Mouse (Mus musculus) forebrain, embryonic 12.5 days (tissue): ENCODE data around the gene Mtr. TPM values are rescaled to one million over a fixed set of nuclear protein-coding genes. Genes with fewer than 3 reads are reported as not detected.
A peak's percentile ranks its signal among the peaks of the same experiment; 100 is the strongest.

Source experiments
- ATAC-seq: fragments of 200-750 bp; cut with Nextera tagmentation; 2 replicates; pipeline ENCODE4 v1.8.0; 2017; ENCODE audit warnings: moderate TSS enrichment; ENCODE audit not compliant: low FRiP score
- H3K27ac ChIP-seq: fragments of 300-500 bp; sonication (generic); 2 replicates; pipeline ENCODE4 v1.5.1; 2016; ENCODE audit warnings: mild to moderate bottlenecking
- H3K27me3 ChIP-seq: fragments of 300-500 bp; sonication (generic); 2 replicates; pipeline ENCODE4 v1.6.1; 2016; ENCODE audit warnings: mild to moderate bottlenecking
- H3K36me3 ChIP-seq: fragments of 300-500 bp; sonication (generic); replicated peaks from 2 replicates; pipeline ENCODE4 v1.6.1; 2016; ENCODE audit warnings: mild to moderate bottlenecking
- H3K4me1 ChIP-seq: fragments of 300-500 bp; sonication (generic); 2 replicates; pipeline ENCODE4 v1.6.1; 2016
- H3K4me2 ChIP-seq: fragments of 300-500 bp; sonication (generic); 2 replicates; pipeline ENCODE4 v1.6.1; 2016; ENCODE audit warnings: mild to moderate bottlenecking, moderate library complexity
- H3K4me3 ChIP-seq: fragments of 300-500 bp; sonication (generic); replicated peaks from 2 replicates; pipeline ENCODE4 v1.5.1; 2016; ENCODE audit warnings: mild to moderate bottlenecking
- H3K9ac ChIP-seq: fragments of 300-500 bp; sonication (generic); 2 replicates; pipeline ENCODE4 v1.6.1; 2016; ENCODE audit warnings: mild to moderate bottlenecking
- H3K9me3 ChIP-seq: fragments of 300-500 bp; sonication (generic); 2 replicates; pipeline ENCODE4 v1.6.1; 2016
- WGBS: fragments of 180-500 bp; shearing (Covaris S2); methylation state at CpG from one replicate; pipeline ENCODE4 v1.1.7; 2016; 5-methylcytosine and 5-hydroxymethylcytosine counted together
- polyA plus RNA-seq: library from polyadenylated mRNA; unstranded; fragments of >200 nt; fragmentation: Nextera tagmentation; extraction: Ambion mirVana; gene quantifications from 2 replicates; pipeline ENCODE4 v1.2.1, GENCODE M21; 2016

The Mtr gene
- polyA plus RNA-seq, 1 experiment from 2014 or later, result 11.6 TPM

- no peak overlapping the region for H3K9ac ChIP-seq
- no peaks in the 10 kb centered on the region for H3K36me3 ChIP-seq
- ATAC-seq, result no peak
- no peaks in the 10 kb centered on the region for H3K9me3 ChIP-seq
- no peaks in the 10 kb centered on the region for H3K4me1 ChIP-seq
- H3K4me2 ChIP-seq, result no peak overlapping the region
- no peak overlapping the region for H3K27ac ChIP-seq
- H3K4me3 ChIP-seq, result no peak overlapping the region
- WGBS, result 83% methylated on average over 3 of the region's 3 CpGs
- H3K27me3 ChIP-seq, result no peaks in the 10 kb centered on the region
These were observed 10.1 kb upstream of the Mtr start for GRCm38 (mm10) chr13:12267971-12268370.

GRCm38 (mm10) chr13:12267097-12267496 is 9.2 kb upstream of the Mtr start:
- no peak for ATAC-seq
- H3K4me2 ChIP-seq, result no peak overlapping the region
- no peaks in the 10 kb centered on the region for H3K27me3 ChIP-seq
- no peak overlapping the region for H3K27ac ChIP-seq
- H3K9me3 ChIP-seq, result no peaks in the 10 kb centered on the region
- 58% methylated on average over 3 of the region's 3 CpGs for WGBS
- no peak overlapping the region for H3K4me3 ChIP-seq
- no peaks in the 10 kb centered on the region for H3K4me1 ChIP-seq
- H3K9ac ChIP-seq, result no peak overlapping the region
- no peaks in the 10 kb centered on the region for H3K36me3 ChIP-seq

- Histone ChIP-seq H3K4me2 (no peak overlapping the region), H3K9ac (no peak overlapping the region), H3K4me1 (no peaks in the 10 kb centered on the region), H3K27ac (no peak overlapping the region), H3K4me3 (no peak overlapping the region), H3K36me3 (no peaks in the 10 kb centered on the region), H3K27me3 (no peaks in the 10 kb centered on the region), H3K9me3 (peaks cover 13% of the 10 kb centered on the region; the same call in 1 of the 2 replicates)
- ATAC-seq, result no peak
- 80% methylated on average over 6 of the region's 6 CpGs for WGBS
These were observed 6.1 kb upstream of the Mtr start for GRCm38 (mm10) chr13:12263996-12264395.

- H3K36me3 ChIP-seq, result no peaks in the 10 kb centered on the region
- H3K27ac ChIP-seq, result no peak overlapping the region
- H3K4me2 ChIP-seq, result no peak overlapping the region
- H3K4me1 ChIP-seq, result peaks cover 9% of the 10 kb centered on the region
- H3K27me3 ChIP-seq, result no peaks in the 10 kb centered on the region
- ATAC-seq, result no peak
- H3K4me3 ChIP-seq, result no peak overlapping the region
- H3K9ac ChIP-seq, result no peak overlapping the region
- peaks cover 13% of the 10 kb centered on the region; the same call in 1 of the 2 replicates for H3K9me3 ChIP-seq
These were observed 3.6 kb upstream of the Mtr start for GRCm38 (mm10) chr13:12261505-12261904.

GRCm38 (mm10) chr13:12256871-12257390 is 982 bp downstream of the Mtr start:
- 6% methylated on average over 10 of the region's 10 CpGs for WGBS
- Histone ChIP-seq H3K9me3 (peaks cover 13% of the 10 kb centered on the region; the same call in 1 of the 2 replicates), H3K9ac (peak overlapping the region; percentile 72), H3K36me3 (0 out of 2 replicates have a peak, but pooled peaks cover 5% of the 10 kb centered on the region), H3K4me3 (peak overlapping the region; percentile 76), H3K27me3 (no peaks in the 10 kb centered on the region), H3K4me2 (peak overlapping the region; percentile 63), H3K27ac (no peak overlapping the region), H3K4me1 (peaks cover 16% of the 10 kb centered on the region)
- no peak; the same call in 1 of the 2 replicates for ATAC-seq

- H3K4me2 ChIP-seq, result peak overlapping the region; percentile 63
- H3K27ac ChIP-seq, result no peak overlapping the region
- H3K27me3 ChIP-seq, result no peaks in the 10 kb centered on the region
- 75% methylated on average over 3 of the region's 3 CpGs for WGBS
- ATAC-seq, result no peak
- peak overlapping the region; percentile 76 for H3K4me3 ChIP-seq
- 0 out of 2 replicates have a peak, but pooled peaks cover 5% of the 10 kb centered on the region for H3K36me3 ChIP-seq
- peak overlapping the region; percentile 17; the same call in 1 of the 2 replicates for H3K9ac ChIP-seq
- H3K9me3 ChIP-seq, result peaks cover 8% of the 10 kb centered on the region; the same call in 1 of the 2 replicates
- peaks cover 16% of the 10 kb centered on the region for H3K4me1 ChIP-seq
These were observed 1.8 kb downstream of the Mtr start for GRCm38 (mm10) chr13:12255911-12256705.

GRCm38 (mm10) chr13:12250496-12250895 is 7.4 kb downstream of the Mtr start:
- no peak overlapping the region for H3K27ac ChIP-seq
- peaks cover 44% of the 10 kb centered on the region for H3K36me3 ChIP-seq
- no peak overlapping the region for H3K4me2 ChIP-seq
- H3K9ac ChIP-seq, result no peak overlapping the region
- 92% methylated on average over 3 of the region's 3 CpGs for WGBS
- H3K9me3 ChIP-seq, result no peaks in the 10 kb centered on the region
- ATAC-seq, result no peak
- H3K4me3 ChIP-seq, result no peak overlapping the region
- no peaks in the 10 kb centered on the region for H3K4me1 ChIP-seq
- no peaks in the 10 kb centered on the region for H3K27me3 ChIP-seq

GRCm38 (mm10) chr13:12249195-12249898 is 8.6 kb downstream of the Mtr start:
- Histone ChIP-seq H3K27me3 (no peaks in the 10 kb centered on the region), H3K4me2 (no peak overlapping the region), H3K27ac (no peak overlapping the region), H3K36me3 (peaks cover 49% of the 10 kb centered on the region), H3K9ac (no peak overlapping the region), H3K4me1 (no peaks in the 10 kb centered on the region), H3K9me3 (no peaks in the 10 kb centered on the region), H3K4me3 (no peak overlapping the region)
- no peak for ATAC-seq
- WGBS, result 98% methylated on average over 8 of the region's 8 CpGs

- H3K9ac ChIP-seq, result no peak overlapping the region
- H3K36me3 ChIP-seq, result peaks cover 65% of the 10 kb centered on the region
- 94% methylated on average over 2 of the region's 2 CpGs for WGBS
- no peak overlapping the region for H3K27ac ChIP-seq
- H3K9me3 ChIP-seq, result no peaks in the 10 kb centered on the region
- no peaks in the 10 kb centered on the region for H3K4me1 ChIP-seq
- no peak overlapping the region for H3K4me3 ChIP-seq
- H3K27me3 ChIP-seq, result no peaks in the 10 kb centered on the region
- ATAC-seq, result no peak
- H3K4me2 ChIP-seq, result no peak overlapping the region
These were observed 12.0 kb downstream of the Mtr start for GRCm38 (mm10) chr13:12245938-12246337.

- no peak overlapping the region for H3K4me2 ChIP-seq
These were observed 13.9 kb downstream of the Mtr start for GRCm38 (mm10) chr13:12243991-12244390.

GRCm38 (mm10) chr13:12232141-12232540 is 25.8 kb downstream of the Mtr start:
- peaks cover 65% of the 10 kb centered on the region for H3K36me3 ChIP-seq

More at GRCm38 (mm10) chr13:12243991-12244390, 13.9 kb downstream of the Mtr start:
- no peak overlapping the region for H3K4me3 ChIP-seq
- H3K9me3 ChIP-seq, result no peaks in the 10 kb centered on the region
- H3K36me3 ChIP-seq, result peaks cover 51% of the 10 kb centered on the region
- no peak for ATAC-seq
- no peak overlapping the region for H3K27ac ChIP-seq
- no peaks in the 10 kb centered on the region for H3K4me1 ChIP-seq
- no peaks in the 10 kb centered on the region for H3K27me3 ChIP-seq
- 87% methylated on average over 4 of the region's 4 CpGs for WGBS
- H3K9ac ChIP-seq, result no peak overlapping the region

GRCm38 (mm10) chr13:12228248-12228647 is 29.7 kb downstream of the Mtr start:
- H3K4me1 ChIP-seq, result no peaks in the 10 kb centered on the region
- H3K27me3 ChIP-seq, result no peaks in the 10 kb centered on the region
- ATAC-seq, result no peak
- H3K4me3 ChIP-seq, result no peak overlapping the region
- 88% methylated on average over 4 of the region's 4 CpGs for WGBS
- no peaks in the 10 kb centered on the region for H3K9me3 ChIP-seq
- no peak overlapping the region for H3K27ac ChIP-seq
- H3K9ac ChIP-seq, result no peak overlapping the region
- H3K36me3 ChIP-seq, result peaks cover 63% of the 10 kb centered on the region
- H3K4me2 ChIP-seq, result no peak overlapping the region

More at GRCm38 (mm10) chr13:12232141-12232540, 25.8 kb downstream of the Mtr start:
- 94% methylated on average over 4 of the region's 4 CpGs for WGBS
- no peak overlapping the region for H3K4me2 ChIP-seq
- no peaks in the 10 kb centered on the region for H3K27me3 ChIP-seq
- no peak overlapping the region for H3K4me3 ChIP-seq
- no peak for ATAC-seq
- H3K9ac ChIP-seq, result no peak overlapping the region
- H3K27ac ChIP-seq, result no peak overlapping the region
- H3K4me1 ChIP-seq, result no peaks in the 10 kb centered on the region
- no peaks in the 10 kb centered on the region for H3K9me3 ChIP-seq
